Mouse (Mus musculus) liver, embryonic 14.5 days (tissue): ENCODE measurements around the gene Tfdp2. TPM values are rescaled to one million over a fixed set of nuclear protein-coding genes. Genes with fewer than 3 reads are reported as not detected.

ENCODE experiments used
- ATAC-seq: fragments of 200-750 bp; cut with Nextera tagmentation; 2 replicates; pipeline ENCODE4 v1.8.0; 2017; ENCODE audit warnings: moderate number of reproducible peaks, mild to moderate bottlenecking, moderate library complexity; ENCODE audit not compliant: insufficient read depth
- DNase-seq, 3 experiments: peaks; one replicate each; pipeline ENCODE4 v3.0.0-alpha.2; 2012 to 2013; ENCODE audit warnings: low read depth in 3 of 3, low spot score in 3 of 3
- H3K27ac ChIP-seq: fragments of 300-500 bp; sonication (generic); 2 replicates; pipeline ENCODE4 v1.5.1; 2014; ENCODE audit warnings: moderate library complexity, mild to moderate bottlenecking, control low read depth, inconsistent platforms
- H3K27me3 ChIP-seq: fragments of 300-500 bp; sonication (generic); 2 replicates; pipeline ENCODE4 v1.6.1; 2014; ENCODE audit warnings: mild to moderate bottlenecking, low read length, moderate library complexity; ENCODE audit not compliant: control insufficient read depth, insufficient read depth
- H3K36me3 ChIP-seq: fragments of 300-500 bp; sonication (generic); replicated peaks from 2 replicates; pipeline ENCODE4 v1.6.1; 2014; ENCODE audit warnings: low read depth; ENCODE audit not compliant: control insufficient read depth, insufficient read depth
- H3K4me1 ChIP-seq, 2 experiments: fragments of 200-500 bp in 1 of 2; fragments of 300-500 bp in 1 of 2; sonication (generic) in 1 of 2; replicated peaks; 2 replicates each; pipeline ENCODE4 v1.6.1; 2012 to 2014; ENCODE audit warnings: antibody characterized with exemption in 1 of 2, inconsistent platforms in 1 of 2, low read length in 1 of 2; ENCODE audit not compliant: control insufficient read depth in 2 of 2, insufficient read depth in 2 of 2
- H3K4me2 ChIP-seq: fragments of 300-500 bp; sonication (generic); 2 replicates; pipeline ENCODE4 v1.6.1; 2014; ENCODE audit warnings: low read depth, mild to moderate bottlenecking, control low read depth, moderate library complexity
- H3K4me3 ChIP-seq, 2 experiments: fragments of 200-500 bp in 1 of 2; fragments of 300-500 bp in 1 of 2; sonication (generic) in 1 of 2; 2 replicates each; pipeline ENCODE4 v1.5.1; 2012 to 2014; ENCODE audit warnings: low read depth in 2 of 2, low read length in 2 of 2, mild to moderate bottlenecking in 2 of 2, control low read depth in 1 of 2, inconsistent platforms in 1 of 2, moderate library complexity in 1 of 2; ENCODE audit not compliant: insufficient read depth in 1 of 2
- H3K9ac ChIP-seq: fragments of 300-500 bp; sonication (generic); replicated peaks from 2 replicates; pipeline ENCODE4 v1.6.1; 2014; ENCODE audit warnings: mild to moderate bottlenecking, control low read depth, moderate library complexity
- H3K9me3 ChIP-seq: fragments of 300-500 bp; sonication (generic); 2 replicates; pipeline ENCODE4 v1.6.1; 2016; ENCODE audit warnings: low read length, mixed read lengths; ENCODE audit not compliant: control insufficient read depth
- CTCF ChIP-seq: IDR thresholded peaks from 2 replicates; pipeline ENCODE4 v1.5.1; 2016; ENCODE audit warnings: antibody characterized with exemption, low read depth, control low read depth
- EP300 ChIP-seq: IDR thresholded peaks from 2 replicates; pipeline ENCODE4 v1.6.1; 2016; ENCODE audit warnings: antibody characterized with exemption, low read depth
- WGBS: fragments of 180-500 bp; shearing (Covaris S2); extraction: QIAGEN DNeasy Blood & Tissue Kit; methylation state at CpG from one replicate; pipeline ENCODE4 v1.1.7; 2014; ENCODE audit not compliant: insufficient replicate concordance; 5-methylcytosine and 5-hydroxymethylcytosine counted together
- polyA plus RNA-seq, 2 experiments: library from polyadenylated mRNA; depleted of rRNA in 1 of 2; stranded (reverse) in 1 of 2; unstranded in 1 of 2; fragments of >200 nt; fragmentation: Nextera tagmentation in 1 of 2; extraction: Ambion mirVana in 1 of 2; gene quantifications; 2 replicates each; pipeline versions ENCODE4 v1.2.1 to v1.2.3; 2012 to 2014

The Tfdp2 gene
- polyA plus RNA-seq, 2 experiments = 43.3 to 101 TPM

DNA sequence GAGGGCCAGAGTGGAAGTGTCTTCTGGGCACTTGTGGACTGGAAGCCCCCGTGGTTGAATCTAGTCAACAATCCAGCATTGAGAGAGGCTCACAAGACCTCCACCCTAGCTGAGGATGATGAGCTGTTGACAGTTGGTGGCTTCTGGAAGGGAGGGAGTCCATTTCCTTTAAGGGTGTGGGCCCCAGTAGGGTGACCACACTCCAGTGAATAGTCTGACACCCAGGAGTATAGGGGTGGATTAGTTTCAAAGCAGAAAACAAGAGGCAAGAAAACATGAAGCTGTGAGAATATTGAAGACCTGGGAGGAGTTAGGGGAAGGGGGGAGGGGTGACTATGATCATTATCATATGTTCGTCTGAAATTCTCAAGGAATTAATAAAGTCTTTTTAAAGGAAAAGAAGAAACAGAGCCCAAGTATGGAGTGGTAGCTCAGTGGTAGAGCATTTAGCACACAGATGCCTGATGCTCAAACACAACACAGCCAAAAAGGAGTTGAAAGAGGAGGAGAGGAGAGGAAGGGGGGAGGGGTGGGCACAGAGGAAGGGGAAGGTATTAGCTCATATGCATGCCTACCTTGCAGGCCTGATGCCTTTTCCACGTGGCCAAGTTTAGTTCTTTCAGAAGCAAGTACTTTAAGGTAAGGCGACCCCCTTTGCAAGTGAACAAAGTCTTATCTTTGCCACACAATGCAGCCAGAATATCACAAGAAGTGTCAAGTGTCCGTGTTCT lies 173.7 kb downstream of the Tfdp2 start:
- WGBS = 10% methylated on average over 5 of the region's 5 CpGs
- TF ChIP-seq EP300 = no peak
- no peak for TF ChIP-seq CTCF
- no peak overlapping the region for H3K27ac ChIP-seq
- H3K27me3 ChIP-seq = no peaks in the 10 kb centered on the region; the same call in 1 of the 2 replicates
- no peak overlapping the region for H3K9ac ChIP-seq
- DNase-seq (no peak), ATAC-seq (no peak)
- peaks cover 0 to 11% of the 10 kb centered on the region in 2 experiments for H3K4me1 ChIP-seq
- no peaks in the 10 kb centered on the region for H3K9me3 ChIP-seq
- H3K36me3 ChIP-seq = no peaks in the 10 kb centered on the region
- no peak overlapping the region for H3K4me2 ChIP-seq
- no peak overlapping the region for H3K4me3 ChIP-seq

DNA sequence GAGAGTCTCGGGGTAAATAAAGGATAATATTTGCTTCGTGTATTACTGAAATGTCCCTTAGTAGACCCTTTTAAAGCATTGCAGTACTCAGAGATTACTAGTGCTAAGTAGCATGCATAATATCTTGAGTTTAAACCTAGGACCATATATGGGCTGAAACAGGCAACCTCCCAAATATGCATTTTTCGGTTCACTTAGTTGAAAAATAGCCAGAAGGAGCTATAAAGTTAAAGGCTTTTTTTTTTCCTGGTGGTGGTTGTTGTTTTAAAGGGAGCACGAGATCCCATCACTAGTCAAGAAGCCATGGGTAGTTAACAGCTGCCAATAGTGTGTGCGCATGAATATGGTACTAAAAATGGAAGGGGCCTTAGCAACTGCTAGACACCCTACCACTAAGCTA lies 175.0 kb downstream of the Tfdp2 start:
- no peaks in the 10 kb centered on the region; the same call in 1 of the 2 replicates for H3K27me3 ChIP-seq
- H3K4me1 ChIP-seq = peaks cover 0 to 7% of the 10 kb centered on the region in 2 experiments; a peak in 3 of 4 replicates
- H3K4me3 ChIP-seq = no peak overlapping the region
- H3K36me3 ChIP-seq = no peaks in the 10 kb centered on the region
- no peak for TF ChIP-seq EP300
- TF ChIP-seq CTCF = no peak
- DNase-seq = no peak
- H3K9me3 ChIP-seq = no peaks in the 10 kb centered on the region
- WGBS = 72% methylated on average over 5 of the region's 5 CpGs
- no peak overlapping the region for H3K9ac ChIP-seq
- H3K4me2 ChIP-seq = no peak overlapping the region
- no peak overlapping the region for H3K27ac ChIP-seq
- no peak for ATAC-seq

Other genes starting within 250 kb of the Tfdp2 start
- gene Xrn1, start 241.5 kb upstream of the Tfdp2 start, polyA plus RNA-seq (2012; rRNA removed) = 2.5 and 3.2 TPM in 2 replicates
- gene Xrn1, start 241.5 kb upstream of the Tfdp2 start, polyA plus RNA-seq (2014; fragmentation: Nextera tagmentation; extraction: Ambion mirVana) = 4.5 and 5.3 TPM in 2 replicates
- gene Gk5, start 76.9 kb upstream of the Tfdp2 start, polyA plus RNA-seq (2012; rRNA removed) = 0.12 and 0.41 TPM in 2 replicates
- gene Gk5, start 76.9 kb upstream of the Tfdp2 start, polyA plus RNA-seq (2014; fragmentation: Nextera tagmentation; extraction: Ambion mirVana) = 0.43 and 0.51 TPM in 2 replicates
- 15.9 and 29.3 TPM in 2 replicates for gene Atp1b3, start 168.2 kb downstream of the Tfdp2 start, polyA plus RNA-seq (2012; rRNA removed)
- 60.6 and 64.8 TPM in 2 replicates for gene Atp1b3, start 168.2 kb downstream of the Tfdp2 start, polyA plus RNA-seq (2014; fragmentation: Nextera tagmentation; extraction: Ambion mirVana)